Mouse (Mus musculus): ENCODE data around the gene Rab40b.
"Not testable (repeated sequence)": the region's sequence is repeated elsewhere in the genome, so short reads cannot be mapped to it uniquely, and the experiment has no call there.

- not testable (repeated sequence) for TF ChIP-seq CTCF (IDR thresholded peaks at IDR 0.05; ENCODE audit: control insufficient read depth, insufficient read depth, low read length); POLR2A (IDR thresholded peaks at IDR 0.05; ENCODE audit: borderline replicate concordance, control insufficient read depth, low read depth, low read length)
Observed at GRCm38 (mm10) chr11:121348727-121349126, 39.3 kb downstream of the Rab40b start.

Measured in bone marrow, adult 2 months (tissue).